Mouse (Mus musculus) Patski (cell line): ENCODE data around the gene Slc35a3. TPM values are rescaled to one million over a fixed set of nuclear protein-coding genes. Genes with fewer than 3 reads are reported as not detected.

Source experiments
- ATAC-seq: fragments of 100-300 bp; one replicate; pipeline ENCODE4 v1.8.0; 2021
- CTCF ChIA-PET: fragments of 350-600 bp; sonication (Branson Sonifier 250); formaldehyde crosslinking; loops from one replicate; lab custom pipeline; 2022; ENCODE audit warnings: inconsistent platforms; lab: Charles Lee
- POLR2A ChIA-PET: fragments of 350-600 bp; sonication (Branson Sonifier 250); formaldehyde crosslinking; loops from one replicate; lab custom pipeline; 2022; ENCODE audit warnings: antibody characterized with exemption, inconsistent platforms; lab: Charles Lee
- DNase-seq: peaks from one replicate; pipeline ENCODE4 v3.0.0-alpha.2; 2011; ENCODE audit warnings: low read depth, low spot score
- H3K27me3 ChIP-seq: fragments of 371-371 bp; one replicate; pipeline ENCODE4 v1.5.1; 2021
- CTCF ChIP-seq: fragments of 100-300 bp; IDR thresholded peaks from one replicate; pipeline ENCODE4 v1.5.1; 2021
- in situ Hi-C: fragments of 300-500 bp; cut with MboI; formaldehyde crosslinking; loops from 3 replicates; pipeline ENCODE4 v1.11.1; 2018; ENCODE audit warnings: low pct_unique_long_range_greater_than_20kb, mixed read lengths
- polyA plus RNA-seq: library from polyadenylated mRNA; unstranded; gene quantifications from one replicate; pipeline ENCODE4 v1.2.3, GENCODE M21; 2021

The Slc35a3 gene
- polyA plus RNA-seq, 1 experiment from 2014 or later: 44.0 TPM

DNA sequence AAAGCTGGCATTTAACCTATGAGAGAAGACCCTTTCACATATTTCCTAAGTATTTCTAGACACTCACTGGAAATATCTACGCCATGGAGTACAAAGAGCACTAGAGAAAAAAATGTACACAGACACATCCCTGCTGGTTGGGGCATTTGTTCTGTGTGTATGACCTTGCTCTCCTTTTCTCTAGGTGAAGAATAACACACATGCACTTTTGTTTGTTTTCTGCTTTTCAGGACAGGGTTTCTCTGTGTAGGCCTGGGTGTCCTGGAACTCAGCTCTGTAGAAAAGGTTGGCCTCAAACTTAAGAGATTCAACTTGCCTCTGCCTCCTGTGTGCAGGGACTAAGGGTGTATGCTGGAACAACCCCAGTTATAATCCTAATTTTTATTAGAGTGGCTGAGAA is 66.2 kb downstream of the Slc35a3 start:
- ChIA-PET CTCF (no interaction called here), POLR2A (no interaction called here)
- no peaks in the 10 kb centered on the region for H3K27me3 ChIP-seq
- no peak for TF ChIP-seq CTCF
- in situ Hi-C loops: no loop called here
- no peak for DNase-seq
- ATAC-seq: no peak

DNA sequence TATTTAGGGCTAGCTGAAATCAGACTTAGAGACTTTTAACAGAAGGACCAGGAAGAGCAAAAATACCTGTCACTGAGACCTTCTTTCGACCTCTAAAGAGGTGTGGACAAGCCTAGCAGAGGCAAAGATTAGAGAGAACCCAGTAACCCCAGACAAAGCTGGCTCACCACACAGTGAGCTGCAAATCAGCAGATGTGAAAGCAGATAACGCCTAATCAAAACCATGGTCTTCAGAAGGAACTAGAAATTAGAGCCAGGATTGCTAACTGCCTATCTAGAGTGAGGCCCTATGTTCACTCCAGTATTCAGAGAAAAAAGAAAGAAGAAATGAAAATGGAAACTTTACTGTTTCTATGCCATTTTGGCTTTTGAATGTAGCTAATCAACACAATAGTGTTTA is 70.3 kb downstream of the Slc35a3 start:
- ATAC-seq: no peak
- ChIA-PET CTCF (interaction anchor here (0.7 to 1.8 kb wide), 4 partner anchors 11 to 38 kb away, joined by 3 to 5 read pairs (median 4); no protein-coding TSS in a partner anchor), POLR2A (no interaction called here)
- in situ Hi-C loops: no loop called here
- DNase-seq: no peak
- no peaks in the 10 kb centered on the region for H3K27me3 ChIP-seq
- TF ChIP-seq CTCF: no peak

DNA sequence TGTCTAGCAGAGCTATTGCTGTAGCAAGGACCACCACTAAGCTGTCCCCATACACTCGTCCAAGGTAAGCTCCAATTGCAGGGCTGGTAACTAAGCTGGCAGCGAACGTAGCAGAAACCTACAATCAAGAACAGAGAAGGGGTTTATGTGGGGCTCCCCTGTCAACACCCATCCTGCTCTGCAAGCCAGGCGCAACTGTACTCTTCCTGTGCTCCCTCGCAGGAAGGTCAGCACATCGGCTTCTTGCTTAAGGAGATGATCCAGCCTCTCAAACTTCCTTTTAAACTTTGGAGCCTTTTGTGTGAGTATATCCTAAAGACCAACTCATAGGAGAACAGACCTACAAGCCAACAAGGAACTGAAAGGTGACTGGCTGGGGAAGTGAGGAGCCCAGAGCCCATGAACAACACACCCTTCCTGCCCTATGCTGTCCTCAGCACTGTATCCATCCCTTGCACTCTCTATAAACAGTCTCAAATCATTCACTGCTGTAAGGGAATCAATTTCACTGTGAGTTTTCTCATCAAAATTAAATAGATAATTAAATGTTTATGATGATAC is 70.7 kb downstream of the Slc35a3 start:
- ChIA-PET POLR2A (no interaction called here), CTCF (interaction anchor here (0.7 to 1.7 kb wide), 4 partner anchors 12 to 37 kb away, joined by 3 to 5 read pairs (median 4); no protein-coding TSS in a partner anchor)
- no peaks in the 10 kb centered on the region for H3K27me3 ChIP-seq
- ATAC-seq: no peak
- in situ Hi-C loops: no loop called here
- no peak for DNase-seq
- TF ChIP-seq CTCF: no peak

DNA sequence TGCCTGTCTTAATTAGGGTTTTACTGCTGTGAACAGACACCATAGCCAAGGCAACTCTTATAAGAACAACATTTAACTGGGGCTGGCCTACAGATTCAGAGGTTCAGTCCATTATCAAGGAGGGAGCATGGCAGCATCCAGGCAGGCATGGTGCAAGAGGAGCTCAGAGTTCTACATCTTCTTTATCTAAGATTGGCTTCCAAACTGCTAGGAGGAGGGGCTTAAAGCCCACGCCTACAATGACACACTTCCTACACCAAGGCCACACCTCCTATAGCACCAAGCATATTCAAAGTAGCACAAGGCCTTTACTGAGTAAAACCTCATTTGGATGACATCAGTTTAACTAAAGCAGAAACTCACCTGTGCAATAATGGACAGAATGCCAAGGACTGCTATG is 72.6 kb downstream of the Slc35a3 start:
- POLR2A ChIA-PET: no interaction called here
- TF ChIP-seq CTCF: no peak

DNA sequence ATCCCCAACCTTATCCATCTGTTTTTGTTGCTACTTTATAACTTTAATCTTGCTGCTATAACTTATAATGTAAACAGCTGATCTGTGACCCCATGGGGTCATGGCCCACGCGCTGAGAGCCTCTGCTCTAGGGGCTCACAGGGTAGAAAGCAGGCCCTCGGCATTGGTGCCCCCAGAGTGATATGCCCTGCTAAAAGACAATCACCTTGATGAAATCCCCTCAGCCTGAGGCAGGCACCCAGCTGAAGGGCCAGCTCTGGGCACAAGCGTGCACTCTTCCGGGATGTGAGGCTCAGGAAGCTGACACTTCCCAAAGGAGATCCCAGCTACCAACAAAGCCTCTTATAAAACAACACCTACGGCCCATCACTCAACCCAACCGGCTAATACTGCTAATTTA is 74.1 kb downstream of the Slc35a3 start:
- no peaks in the 10 kb centered on the region for H3K27me3 ChIP-seq
- CTCF ChIA-PET: interaction anchor here (1.2 to 1.6 kb wide), 4 partner anchors 11 to 29 kb away, joined by 3 to 7 read pairs (median 4); no protein-coding TSS in a partner anchor
- DNase-seq (no peak), ATAC-seq (no peak)
- TF ChIP-seq CTCF: no peak
- in situ Hi-C loops: no loop called here
- POLR2A ChIA-PET: no interaction called here

More for the DNA sequence above, 72.6 kb downstream of the Slc35a3 start:
- CTCF ChIA-PET: interaction anchor here (1.4 to 1.8 kb wide), 4 partner anchors 9 to 36 kb away, joined by 3 to 11 read pairs (median 4); no protein-coding TSS in a partner anchor
- ATAC-seq (no peak), DNase-seq (no peak)
- H3K27me3 ChIP-seq: no peaks in the 10 kb centered on the region
- in situ Hi-C loops: no loop called here

DNA sequence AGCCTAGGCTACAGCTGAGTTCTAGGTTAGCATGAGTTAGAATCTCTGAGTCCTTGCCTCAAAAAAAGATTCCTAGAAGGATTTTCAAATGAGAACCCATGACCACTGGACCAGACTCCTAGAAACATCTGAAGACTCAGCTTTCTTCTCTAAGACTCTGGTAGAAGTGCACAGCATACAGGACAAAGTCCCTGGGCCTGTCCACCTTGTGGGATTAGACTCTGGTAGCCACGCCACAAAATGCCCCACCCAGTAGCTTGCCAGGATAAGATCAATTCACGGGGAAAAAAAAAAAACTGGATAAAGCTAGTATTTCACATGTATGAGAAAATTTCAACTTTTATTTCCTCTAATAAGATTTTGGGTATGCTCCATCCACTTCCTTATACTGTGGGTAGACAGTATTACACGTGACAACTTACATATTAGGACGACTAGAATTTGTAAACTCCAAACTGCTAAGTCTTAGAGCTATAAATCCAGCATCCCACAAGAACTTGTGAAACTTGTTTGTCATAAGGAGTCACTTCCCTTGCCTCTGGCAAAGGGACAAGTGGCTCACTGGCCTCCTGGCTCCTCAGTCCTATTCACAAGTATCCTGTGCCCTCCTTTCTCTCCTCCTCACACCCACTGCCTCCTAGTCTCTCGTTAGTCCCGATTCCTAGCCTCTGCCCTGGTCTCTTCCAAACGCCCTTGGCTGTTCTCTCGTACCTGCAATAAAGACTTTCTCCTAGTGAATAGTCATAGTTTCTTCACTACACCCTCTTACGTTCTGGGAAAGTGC is 74.7 kb downstream of the Slc35a3 start:
- no peak for TF ChIP-seq CTCF
- in situ Hi-C loops: no loop called here
- no peak for ATAC-seq
- H3K27me3 ChIP-seq: no peaks in the 10 kb centered on the region
- POLR2A ChIA-PET: no interaction called here
- CTCF ChIA-PET: interaction anchor here (1.2 to 1.6 kb wide), 4 partner anchors 11 to 28 kb away, joined by 3 to 7 read pairs (median 4); no protein-coding TSS in a partner anchor
- no peak for DNase-seq

DNA sequence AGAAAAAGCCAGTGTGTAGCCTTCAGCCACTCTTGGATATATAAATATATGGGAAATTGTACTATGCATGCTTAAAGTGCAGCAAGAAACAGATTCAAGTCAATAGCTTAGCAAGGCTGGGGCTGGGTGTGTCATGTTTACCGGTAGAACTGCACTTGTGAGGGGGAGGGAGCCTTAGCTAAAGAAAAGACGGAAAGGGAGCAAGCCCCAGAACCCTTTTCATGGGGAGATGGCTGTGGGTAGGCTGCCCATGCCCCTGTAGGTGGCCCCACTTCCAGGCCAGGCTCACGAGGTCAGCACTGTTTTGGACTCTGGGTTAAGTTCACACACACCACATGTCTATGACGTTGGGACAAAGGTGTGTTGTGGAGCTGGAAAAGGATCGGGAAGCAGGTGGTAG is 76.8 kb downstream of the Slc35a3 start:
- in situ Hi-C loops: no loop called here
- no peak for DNase-seq
- CTCF ChIA-PET: interaction anchor here (0.8 to 2.2 kb wide), 5 partner anchors 8 to 20 kb away, joined by 3 to 6 read pairs (median 3); no protein-coding TSS in a partner anchor
- no peak for TF ChIP-seq CTCF
- no peak for ATAC-seq
- POLR2A ChIA-PET: interaction anchor here (1.4 kb wide), 1 partner anchor 17 kb away, joined by 4 read pairs; no protein-coding TSS in a partner anchor
- no peaks in the 10 kb centered on the region for H3K27me3 ChIP-seq

DNA sequence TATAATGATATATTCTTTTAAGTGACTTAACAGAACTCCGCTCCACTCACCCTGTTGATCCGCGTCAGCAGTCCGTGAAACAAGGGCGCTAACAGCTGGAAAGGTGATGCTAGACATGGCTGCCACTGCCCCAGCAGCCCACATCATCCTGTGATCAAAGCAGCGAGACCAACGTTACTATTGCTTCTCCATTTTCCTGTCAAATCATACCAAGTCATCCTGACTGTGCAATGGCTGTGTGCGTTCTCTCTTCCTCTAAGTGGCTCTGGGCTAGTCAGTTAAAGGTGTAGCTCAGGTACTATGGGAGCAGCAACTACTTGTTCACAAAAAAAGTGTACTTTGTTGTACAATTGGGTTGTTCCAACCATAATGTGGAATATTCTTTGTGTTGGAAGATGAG is 77.8 kb downstream of the Slc35a3 start:
- H3K27me3 ChIP-seq: no peaks in the 10 kb centered on the region
- no peak for TF ChIP-seq CTCF
- CTCF ChIA-PET: interaction anchor here (1.5 to 2.2 kb wide), 3 partner anchors 9 to 14 kb away, joined by 3 to 6 read pairs (median 6); no protein-coding TSS in a partner anchor
- ATAC-seq (no peak), DNase-seq (no peak)
- in situ Hi-C loops: no loop called here
- POLR2A ChIA-PET: interaction anchor here (0.7 kb wide), 1 partner anchor 9 kb away, joined by 3 read pairs; no protein-coding TSS in a partner anchor

DNA sequence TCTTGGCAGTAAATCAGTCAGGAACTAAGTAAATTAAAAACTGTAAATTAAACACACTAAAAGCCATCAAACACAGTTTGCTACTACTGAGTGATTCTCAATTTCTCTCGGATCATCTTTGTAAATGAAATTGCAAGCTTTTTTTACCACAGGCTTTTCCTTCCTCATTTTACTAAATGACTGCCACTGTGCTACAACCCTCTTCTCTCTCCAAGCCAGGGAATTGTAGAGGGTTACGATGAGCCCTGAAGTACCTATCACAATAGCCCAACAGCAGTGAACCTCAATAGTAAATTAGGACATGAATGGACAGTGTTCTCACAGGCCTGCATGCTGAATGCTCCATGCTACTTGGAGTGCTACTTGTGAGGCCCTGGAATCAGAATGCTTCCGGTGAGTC is 78.5 kb downstream of the Slc35a3 start:
- ChIA-PET POLR2A (no interaction called here), CTCF (no interaction called here)
- no peaks in the 10 kb centered on the region for H3K27me3 ChIP-seq
- DNase-seq (no peak), ATAC-seq (no peak)
- no peak for TF ChIP-seq CTCF
- in situ Hi-C loops: no loop called here

DNA sequence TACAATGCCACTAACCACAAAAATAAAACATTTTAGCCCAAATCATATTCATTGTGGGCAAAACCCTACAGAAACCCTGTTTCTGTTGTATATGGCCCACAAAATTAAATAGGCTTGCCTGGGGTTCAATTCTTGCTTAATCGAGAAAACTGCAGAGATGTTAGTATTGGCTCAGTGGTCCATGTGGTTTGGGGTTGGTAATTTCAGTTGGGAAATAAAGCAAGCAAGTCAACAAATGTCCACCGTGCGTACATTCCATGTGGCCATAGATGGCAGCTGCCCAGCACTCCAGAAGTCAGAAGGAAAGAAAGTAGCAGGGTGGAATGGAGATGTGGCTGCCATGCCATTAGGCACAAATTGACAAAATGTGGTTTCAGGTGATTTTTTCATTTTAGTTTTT is 79.7 kb downstream of the Slc35a3 start:
- H3K27me3 ChIP-seq: no peaks in the 10 kb centered on the region
- ATAC-seq (no peak), DNase-seq (no peak)
- in situ Hi-C loops: no loop called here
- ChIA-PET POLR2A (no interaction called here), CTCF (interaction anchor here (1.3 to 3.7 kb wide), 2 partner anchors 8 to 12 kb away, joined by 4 to 11 read pairs; no protein-coding TSS in a partner anchor)
- no peak for TF ChIP-seq CTCF

DNA sequence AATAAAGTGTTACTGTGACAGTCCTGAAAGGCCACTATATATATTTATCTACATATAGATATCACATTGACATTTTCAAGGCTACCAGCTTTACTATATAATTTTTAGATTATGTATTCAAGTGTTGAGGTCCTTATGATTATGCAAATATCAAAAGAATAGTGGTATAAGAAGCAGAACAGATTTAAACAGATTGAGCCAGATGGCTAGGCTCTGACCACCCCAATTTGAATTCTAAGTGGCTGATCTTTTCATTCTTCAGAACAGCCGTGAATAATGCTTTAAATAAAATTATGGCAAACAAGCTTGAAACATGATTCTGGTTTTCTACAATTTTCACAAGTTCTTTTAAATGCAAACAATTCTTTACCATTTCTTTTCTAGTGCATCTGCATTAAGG is 81.2 kb downstream of the Slc35a3 start:
- in situ Hi-C loops: no loop called here
- no peaks in the 10 kb centered on the region for H3K27me3 ChIP-seq
- DNase-seq: no peak
- CTCF ChIA-PET: interaction anchor here (1.0 to 3.7 kb wide), 9 partner anchors 9 to 118 kb away, joined by 3 to 11 read pairs (median 4); partner anchors contain the start of gene Trmt13
- no peak for TF ChIP-seq CTCF
- ATAC-seq: no peak
- POLR2A ChIA-PET: no interaction called here
